Mouse (Mus musculus): Measurements from ENCODE around the gene Map3k14. TPM values are rescaled to one million over a fixed set of nuclear protein-coding genes. Genes with fewer than 3 reads are reported as not detected.

The Map3k14 gene
- total and polyA plus RNA-seq, 3 experiments: 0.39 to 0.99 TPM; not detected in 1

DNA sequence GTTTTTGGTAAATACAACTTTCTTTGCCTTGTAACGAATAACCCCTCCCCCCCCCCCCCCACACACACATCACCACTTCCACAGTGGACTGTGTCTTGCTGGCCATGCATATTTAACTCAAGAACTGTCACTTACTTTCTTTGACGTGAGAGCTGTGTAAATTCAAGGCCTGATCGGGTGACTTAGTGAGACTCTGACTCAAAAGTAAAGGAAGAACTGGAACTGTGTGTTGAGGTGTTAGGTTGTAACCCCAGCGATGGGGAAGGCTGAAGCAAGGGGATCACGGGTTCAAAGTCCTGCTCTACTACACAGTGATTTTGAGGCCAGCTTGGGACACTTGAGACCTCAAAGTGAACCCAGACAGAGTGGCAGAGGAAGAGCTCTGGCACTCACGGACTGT is 46.3 kb upstream of the Map3k14 start:
- Histone ChIP-seq H3K9ac (ENCODE audit: control insufficient read depth, low read depth, low read length, poor library complexity, severe bottlenecking) (no peak overlapping the region), H3K9me3 (replicated peaks; ENCODE audit: insufficient read depth, low read length) (no peaks in the 10 kb centered on the region), H3K79me2 (ENCODE audit: control insufficient read depth, insufficient read depth, low read length, poor library complexity) (no peaks in the 10 kb centered on the region), H3K36me3 (ENCODE audit: control insufficient read depth in 1 of 2, insufficient read depth in 2 of 2, low read length in 2 of 2) (no peaks in the 10 kb centered on the region), H3K4me3 (ENCODE audit: control insufficient read depth in 1 of 2, insufficient read depth in 1 of 2, low read depth in 2 of 2, low read length in 2 of 2) (no peak overlapping the region), H3K4me1 (ENCODE audit: control insufficient read depth in 1 of 2, insufficient read depth in 2 of 2, low read length in 2 of 2) (no peaks in the 10 kb centered on the region), H3K27me3 (ENCODE audit: control insufficient read depth in 1 of 2, insufficient read depth in 2 of 2, low read length in 2 of 2) (peaks cover 3% of the 10 kb centered on the region in 2 experiments; a peak in 3 of 4 replicates), H3K27ac (ENCODE audit: control insufficient read depth, low read depth, low read length) (no peak overlapping the region)
- DNase-seq (ENCODE audit: low read depth, low spot score): no peak
- TF ChIP-seq NRF1 (IDR thresholded peaks at IDR 0.05; ENCODE audit: insufficient read depth, low read depth, low read length, poor library complexity, severe bottlenecking) (no peak), BHLHE40 (IDR thresholded peaks at IDR 0.05; ENCODE audit: borderline replicate concordance, low read depth, low read length) (no peak), USF2 (IDR thresholded peaks at IDR 0.05; ENCODE audit: borderline replicate concordance in 1 of 2, insufficient read depth in 1 of 2, low read depth in 1 of 2, low read length in 2 of 2) (no peak), ZNF384 (IDR thresholded peaks at IDR 0.05; ENCODE audit: low read depth, low read length) (no peak), ZC3H11A (IDR thresholded peaks at IDR 0.05; ENCODE audit: low read depth, low read length) (no peak), TCF12 (IDR thresholded peaks at IDR 0.05; ENCODE audit: low read depth, low read length) (no peak), HCFC1 (IDR thresholded peaks at IDR 0.05; ENCODE audit: low read depth, low read length) (no peak), CHD1 (IDR thresholded peaks at IDR 0.05; ENCODE audit: low read depth, low read length) (no peak), KAT2A (conservative IDR thresholded peaks at IDR 0.05; ENCODE audit: low read depth, low read length) (no peak), E2F4 (IDR thresholded peaks at IDR 0.05; ENCODE audit: borderline replicate concordance, low read depth, low read length) (no peak), MAX (IDR thresholded peaks at IDR 0.05; ENCODE audit: low read length) (no peak)

DNA sequence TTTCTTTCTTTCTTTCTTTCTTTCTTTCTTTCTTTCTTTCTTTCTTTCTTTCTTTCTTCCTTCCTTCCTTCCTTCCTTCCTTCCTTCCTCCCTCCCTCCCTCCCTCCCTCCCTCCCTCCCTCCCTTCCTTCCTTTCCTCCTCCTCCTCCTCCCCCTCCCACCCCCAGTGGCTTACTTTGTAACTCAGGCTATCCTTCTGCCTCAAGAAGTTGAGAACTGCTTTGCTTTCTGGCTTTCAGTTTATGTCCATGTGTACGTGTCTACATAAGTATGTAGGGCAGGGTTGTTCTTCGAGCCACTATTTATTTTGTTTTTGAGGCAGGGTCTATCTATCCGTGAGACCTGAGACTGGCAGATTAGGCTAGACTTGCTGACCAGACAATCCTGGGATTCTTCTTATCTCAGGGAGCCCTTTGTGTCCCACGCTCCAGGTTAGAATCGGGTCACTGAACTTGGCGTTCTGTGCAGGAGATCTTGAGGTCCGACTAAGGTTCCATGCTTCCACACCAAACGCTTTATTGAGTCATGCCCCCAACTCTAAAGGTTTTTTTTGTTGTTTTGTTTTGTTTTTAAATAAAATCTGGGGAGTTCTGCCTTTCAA is 45.5 kb upstream of the Map3k14 start:
- Histone ChIP-seq H3K4me1 (ENCODE audit: control insufficient read depth in 1 of 2, insufficient read depth in 2 of 2, low read length in 2 of 2) (no peaks in the 10 kb centered on the region), H3K9me3 (replicated peaks; ENCODE audit: insufficient read depth, low read length) (no peaks in the 10 kb centered on the region), H3K27me3 (ENCODE audit: control insufficient read depth in 1 of 2, insufficient read depth in 2 of 2, low read length in 2 of 2) (peaks cover 2 to 3% of the 10 kb centered on the region in 2 experiments), H3K27ac (ENCODE audit: control insufficient read depth, low read depth, low read length) (no peak overlapping the region), H3K36me3 (ENCODE audit: control insufficient read depth in 1 of 2, insufficient read depth in 2 of 2, low read length in 2 of 2) (no peaks in the 10 kb centered on the region), H3K9ac (ENCODE audit: control insufficient read depth, low read depth, low read length, poor library complexity, severe bottlenecking) (no peak overlapping the region), H3K4me3 (ENCODE audit: control insufficient read depth in 1 of 2, insufficient read depth in 1 of 2, low read depth in 2 of 2, low read length in 2 of 2) (no peak overlapping the region), H3K79me2 (ENCODE audit: control insufficient read depth, insufficient read depth, low read length, poor library complexity) (no peaks in the 10 kb centered on the region)
- DNase-seq (ENCODE audit: low read depth, low spot score): no peak
- no peak for TF ChIP-seq UBTF (IDR thresholded peaks at IDR 0.05; ENCODE audit: borderline replicate concordance, insufficient read depth, low read depth, low read length)
- TF ChIP-seq KAT2A (conservative IDR thresholded peaks at IDR 0.05; ENCODE audit: low read depth, low read length): no peak
- TF ChIP-seq ELF1 (IDR thresholded peaks at IDR 0.05; ENCODE audit: low read depth, low read length): no peak
- no peak for TF ChIP-seq ZMIZ1 (IDR thresholded peaks at IDR 0.05; ENCODE audit: low read depth, low read length)
- no peak for TF ChIP-seq ZNF384 (IDR thresholded peaks at IDR 0.05; ENCODE audit: low read depth, low read length)
- no peak for TF ChIP-seq MYB (IDR thresholded peaks at IDR 0.05; ENCODE audit: low read depth, low read length)
- no peak for TF ChIP-seq TCF12 (IDR thresholded peaks at IDR 0.05; ENCODE audit: low read depth, low read length)
- no peak for TF ChIP-seq MXI1 (IDR thresholded peaks at IDR 0.05; ENCODE audit: low read depth, low read length)
- TF ChIP-seq EP300 (IDR thresholded peaks at IDR 0.05; ENCODE audit: low read depth in 1 of 2, low read length in 2 of 2): no peak
- no peak for TF ChIP-seq MAX (IDR thresholded peaks at IDR 0.05; ENCODE audit: low read length)
- TF ChIP-seq NRF1 (IDR thresholded peaks at IDR 0.05; ENCODE audit: insufficient read depth, low read depth, low read length, poor library complexity, severe bottlenecking): no peak
- TF ChIP-seq USF2 (IDR thresholded peaks at IDR 0.05; ENCODE audit: borderline replicate concordance in 1 of 2, insufficient read depth in 1 of 2, low read depth in 1 of 2, low read length in 2 of 2): no peak
- TF ChIP-seq JUND (IDR thresholded peaks at IDR 0.05; ENCODE audit: low read depth, low read length): no peak
- TF ChIP-seq USF1 (IDR thresholded peaks at IDR 0.05; ENCODE audit: low read depth, low read length): no peak
- no peak for TF ChIP-seq GABPA (IDR thresholded peaks at IDR 0.05; ENCODE audit: low read depth, low read length)

All from MEL (cell line).